Mouse (Mus musculus) erythroblast, adult 5-6 weeks (primary cell): ENCODE data around the gene Bms1. TPM values are rescaled to one million over a fixed set of nuclear protein-coding genes. Genes with fewer than 3 reads are reported as not detected.

Experiments
- ATAC-seq: replicated peaks from 2 replicates; pipeline ENCODE4 v1.8.0; 2016; ENCODE audit warnings: moderate number of reproducible peaks, mild to moderate bottlenecking, moderate TSS enrichment, inconsistent platforms; ENCODE audit not compliant: poor library complexity, low FRiP score, severe bottlenecking
- total RNA-seq, 2 experiments: library from RNA; stranded (forward) in 1 of 2; stranded (reverse) in 1 of 2; fragments of 150-400 nt in 1 of 2; fragments of 200-764, 138-1000 nt in 1 of 2; gene quantifications; 2 replicates each; pipeline versions ENCODE4 v1.2.3 to v1.2.4; 2015 to 2017; ENCODE audit warnings: low replicate concordance in 2 of 2

Gene Bms1
- total RNA-seq (2015; ENCODE audit: low replicate concordance): 9.4 and 13.3 TPM in 2 replicates
- 21.5 and 24.4 TPM in 2 replicates for total RNA-seq (2017; ENCODE audit: low replicate concordance)

DNA sequence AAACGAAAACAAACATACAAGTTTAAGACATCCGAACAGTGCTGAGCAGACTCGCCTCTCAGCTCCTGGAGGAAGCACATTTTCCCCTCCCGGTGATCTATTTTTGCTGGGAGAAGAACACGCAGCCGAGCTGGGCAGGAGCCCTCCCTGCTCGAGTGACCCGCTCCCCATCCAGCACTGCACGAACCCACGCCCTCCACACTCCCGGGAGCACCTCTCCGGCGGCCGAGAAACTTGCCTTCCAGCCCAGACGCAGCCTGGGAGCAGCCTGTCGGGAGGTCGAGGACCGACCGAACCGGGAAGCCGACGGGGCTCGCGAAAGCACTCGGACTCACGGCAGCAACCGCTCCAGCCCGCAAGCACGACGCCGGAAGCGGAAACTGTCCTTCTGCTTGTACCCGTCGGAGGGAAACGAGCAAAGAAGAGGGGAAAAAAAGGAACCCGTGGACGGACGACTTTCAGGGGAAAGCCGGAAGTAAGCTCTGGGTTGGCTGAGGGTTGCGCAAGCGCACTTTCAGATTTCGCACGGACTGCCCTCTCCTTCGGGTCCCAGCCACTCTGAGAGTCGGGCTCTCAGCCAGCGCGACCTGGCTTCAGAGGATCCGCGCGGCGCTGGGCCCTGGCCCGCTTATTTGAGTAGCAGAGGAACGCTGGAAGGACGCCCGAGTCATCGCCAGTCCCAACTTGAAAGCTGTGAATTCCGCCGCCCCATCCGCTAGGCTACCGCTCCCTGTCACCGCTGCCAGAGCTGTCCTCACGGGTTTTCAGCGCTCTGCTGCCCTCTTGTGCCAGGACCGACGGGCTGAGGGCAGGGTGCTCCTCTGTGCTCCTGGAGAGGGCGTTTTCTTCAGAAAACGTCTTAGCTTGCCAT is at the start of gene Bms1:
TSS of gene Bms1 (minus strand) at position 425 of the 871 bp plus-strand sequence.
- peak; percentile 97 for ATAC-seq

DNA sequence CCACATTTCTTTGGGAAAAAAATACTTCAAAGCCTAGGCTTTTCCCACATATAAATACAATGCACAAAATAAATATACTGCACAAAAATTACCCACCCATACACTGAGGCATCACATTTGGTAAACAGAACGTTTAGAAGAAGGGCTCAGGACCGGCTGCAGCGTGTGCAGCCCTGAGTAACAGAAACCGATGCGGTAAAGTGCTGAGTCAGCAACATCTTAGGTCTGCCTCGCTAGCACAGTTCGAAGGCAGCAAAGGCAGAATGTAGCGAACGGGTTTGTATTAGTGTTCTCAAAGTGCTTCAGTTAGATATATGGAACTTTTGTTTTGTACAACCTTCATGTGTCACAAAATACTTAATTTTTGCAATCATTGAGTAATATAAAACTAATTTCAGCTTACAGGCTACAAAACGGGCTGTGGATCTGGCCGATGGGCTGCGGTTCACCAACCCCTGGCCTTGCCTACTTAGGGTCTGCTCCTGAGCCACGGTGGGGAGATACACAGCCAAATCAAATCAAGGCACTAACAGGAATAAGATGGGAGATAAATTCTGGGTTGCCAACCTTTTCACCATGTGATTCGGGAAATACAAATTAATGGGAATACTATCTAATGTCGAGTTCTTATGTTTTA is 42.9 kb upstream of the Bms1 start:
- no peak for ATAC-seq

DNA sequence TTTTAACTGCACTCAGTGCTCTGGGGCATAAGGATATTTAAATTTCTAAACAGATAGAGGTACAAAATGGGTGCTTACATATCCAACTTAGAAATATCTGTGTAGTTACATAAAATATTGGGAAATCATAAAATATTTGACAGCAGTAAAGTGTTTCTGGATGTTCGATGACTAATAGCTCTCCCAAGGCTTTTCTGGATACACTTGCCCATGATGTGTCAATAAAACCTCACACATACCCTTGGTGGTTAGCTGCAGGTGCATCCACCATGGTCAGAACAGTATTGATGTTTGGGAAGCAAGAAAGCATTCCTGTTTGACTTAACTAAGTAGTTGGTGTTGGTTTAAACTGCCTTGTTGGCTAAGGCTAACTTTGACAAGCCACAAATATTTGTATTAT is 38.5 kb upstream of the Bms1 start:
- ATAC-seq: no peak

DNA sequence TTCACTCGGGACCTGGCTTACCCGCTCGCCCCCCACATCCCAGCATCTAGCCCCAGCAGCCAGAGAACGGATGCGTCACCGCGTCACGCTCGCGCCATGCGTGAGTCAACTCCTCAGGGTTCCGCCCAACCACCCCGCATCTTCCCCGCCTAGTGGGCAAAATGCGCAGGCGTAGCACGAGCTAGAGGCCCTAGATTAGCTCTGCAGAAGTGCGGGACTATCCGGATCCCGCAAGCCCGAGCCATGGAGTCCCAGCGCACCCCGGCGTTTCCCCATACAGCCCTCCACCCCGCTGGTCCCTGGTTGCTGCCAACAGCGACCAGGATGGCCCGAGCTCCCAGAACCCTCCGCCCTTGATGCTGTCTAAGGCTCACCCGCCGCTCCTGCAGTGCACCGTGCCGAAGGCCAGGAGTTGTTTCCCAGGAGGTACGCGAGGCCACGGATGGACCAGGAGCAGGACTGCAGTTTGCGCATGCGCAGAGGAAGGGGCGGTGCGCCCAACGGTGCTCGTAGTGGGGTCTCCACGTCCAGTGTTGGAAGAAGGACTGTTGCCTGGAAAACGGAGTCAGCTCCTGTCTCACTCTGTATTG is 35.9 kb upstream of the Bms1 start, which contains the start of gene Zfp248:
TSS of gene Zfp248 (minus strand) at position 487 of the 590 bp plus-strand sequence.
- peak; percentile 60 for ATAC-seq

DNA sequence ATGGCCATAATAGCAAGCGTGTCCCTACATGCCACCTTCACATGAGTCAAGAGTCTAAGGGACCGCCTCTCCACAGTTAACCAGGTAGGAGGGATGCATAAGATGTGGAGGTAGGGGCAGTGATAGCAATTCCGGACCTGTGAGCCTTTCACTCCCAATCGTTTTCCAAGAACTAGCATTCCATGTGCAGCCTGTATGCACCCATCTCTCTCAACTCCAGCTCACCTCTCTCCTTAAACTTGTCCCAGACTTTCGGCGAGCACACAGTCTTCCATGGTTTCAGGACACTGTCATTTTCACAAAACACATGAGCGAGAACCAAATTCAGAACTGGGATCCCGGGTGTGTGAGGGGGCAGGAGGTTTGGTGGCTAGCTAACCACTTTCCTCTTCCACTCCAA is 35.2 kb upstream of the Bms1 start:
- ATAC-seq: no peak

DNA sequence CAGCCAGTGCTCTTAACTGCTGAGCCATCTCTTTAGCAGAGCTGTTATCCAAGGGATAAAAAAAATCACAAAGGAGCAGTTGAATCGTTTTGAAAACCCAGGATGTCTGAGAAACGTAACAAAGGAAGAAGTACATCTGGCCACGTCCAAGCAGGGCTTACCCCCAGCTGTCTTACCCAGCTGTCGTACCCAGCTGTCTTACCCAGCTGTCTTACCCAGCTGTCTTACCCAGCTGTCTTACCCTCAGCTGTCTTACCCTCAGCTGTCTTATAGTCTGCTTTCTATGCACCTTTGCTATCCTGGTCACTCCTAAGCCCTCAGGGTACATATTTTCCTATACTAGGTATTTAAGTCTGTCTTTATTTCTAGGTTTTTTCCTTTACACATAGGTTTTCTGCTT is 12.2 kb upstream of the Bms1 start:
- no peak for ATAC-seq

DNA sequence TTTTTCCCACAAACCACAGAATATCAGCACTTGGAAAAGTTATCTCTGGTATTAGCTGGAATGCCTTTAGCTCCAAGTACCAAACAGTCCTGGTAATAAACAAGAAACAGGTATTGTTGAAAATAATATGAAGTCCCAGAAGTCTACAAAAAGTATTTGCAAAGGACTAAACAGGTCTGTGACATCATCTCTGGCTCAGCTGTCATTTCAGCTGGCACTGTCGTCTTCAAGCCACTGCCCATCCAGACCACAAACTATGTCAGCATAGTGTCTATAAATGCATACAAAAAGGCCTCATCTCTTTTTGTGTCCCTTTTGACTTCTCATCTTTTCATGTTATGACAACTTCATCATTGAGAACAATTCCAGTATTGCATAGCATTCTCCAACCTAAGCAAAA is 7.4 kb upstream of the Bms1 start:
- no peak for ATAC-seq

DNA sequence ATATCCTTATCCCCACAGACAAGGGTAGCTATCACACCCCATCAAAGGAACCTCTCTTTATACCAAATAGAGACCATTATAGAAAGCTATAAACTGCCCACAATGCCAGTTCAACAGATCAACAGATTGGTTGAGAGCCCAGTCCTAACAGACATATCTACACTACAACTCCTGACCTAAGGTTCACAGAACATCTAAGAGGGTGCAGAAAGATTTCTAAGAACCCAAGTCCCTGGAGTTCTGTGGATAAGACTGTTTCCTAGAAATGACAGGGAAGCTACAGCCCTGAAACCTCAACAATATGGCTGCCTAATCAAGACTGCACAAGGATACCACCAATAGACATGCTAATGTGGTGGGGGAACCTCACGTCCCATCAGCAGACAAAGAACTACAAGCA is 8.8 kb downstream of the Bms1 start:
- no peak for ATAC-seq

DNA sequence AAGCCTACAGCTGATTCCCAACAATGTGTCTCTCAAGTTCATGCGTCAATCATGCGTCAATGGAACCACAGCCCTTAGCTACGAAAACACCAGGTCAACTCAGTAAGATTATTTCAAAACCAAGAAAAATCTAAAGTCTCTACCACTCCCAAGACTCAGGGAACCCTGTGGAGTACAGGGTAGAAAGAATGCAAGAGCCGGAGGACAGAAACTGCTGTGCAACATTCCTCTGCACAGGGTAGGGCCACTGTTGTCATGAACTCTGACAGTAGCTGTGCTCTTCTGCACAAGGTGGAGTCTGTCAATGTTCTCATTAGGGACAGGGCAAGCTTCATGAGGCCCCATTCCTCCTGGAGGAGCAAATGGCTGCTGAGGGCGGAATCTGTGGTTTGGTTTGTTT is 10.8 kb downstream of the Bms1 start:
- ATAC-seq: no peak

DNA sequence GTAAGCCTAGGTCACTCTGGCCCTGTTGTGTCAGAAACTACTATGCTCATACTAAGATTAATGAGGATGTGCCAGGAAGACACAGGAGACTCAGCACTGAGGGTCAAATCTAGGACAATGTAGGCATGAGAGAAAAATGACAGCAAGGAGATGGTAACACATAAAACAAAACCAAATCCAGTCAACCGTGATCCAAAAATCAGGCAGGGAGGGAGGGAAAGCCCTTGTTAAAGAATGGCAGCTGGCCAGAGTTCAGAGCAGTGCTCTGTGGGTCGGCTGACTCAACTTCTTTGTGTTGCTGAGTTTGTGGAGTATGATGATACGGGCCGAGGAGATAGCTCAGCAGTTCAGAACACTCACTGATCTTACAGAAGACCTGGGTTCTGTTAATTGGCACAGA is 12.9 kb downstream of the Bms1 start:
- ATAC-seq: no peak

DNA sequence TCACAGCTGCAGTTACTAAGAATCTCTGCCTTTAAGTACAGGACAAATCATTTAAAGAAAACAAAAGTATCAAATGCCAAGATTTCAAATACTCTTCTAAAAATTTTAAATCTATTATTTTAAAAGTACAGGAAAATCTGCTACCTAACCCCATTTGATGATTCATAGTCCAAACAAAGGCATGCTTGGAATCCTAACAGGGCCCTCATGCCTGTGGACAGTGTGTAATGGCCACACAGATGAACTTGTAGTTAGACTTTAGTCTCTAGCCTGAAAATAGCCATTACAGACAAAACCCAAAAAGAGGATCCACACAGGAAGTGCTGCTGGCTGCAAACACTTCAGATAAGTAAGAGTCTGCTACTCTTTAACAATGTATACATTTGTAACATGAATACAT is 28.5 kb downstream of the Bms1 start:
- ATAC-seq: no peak

DNA sequence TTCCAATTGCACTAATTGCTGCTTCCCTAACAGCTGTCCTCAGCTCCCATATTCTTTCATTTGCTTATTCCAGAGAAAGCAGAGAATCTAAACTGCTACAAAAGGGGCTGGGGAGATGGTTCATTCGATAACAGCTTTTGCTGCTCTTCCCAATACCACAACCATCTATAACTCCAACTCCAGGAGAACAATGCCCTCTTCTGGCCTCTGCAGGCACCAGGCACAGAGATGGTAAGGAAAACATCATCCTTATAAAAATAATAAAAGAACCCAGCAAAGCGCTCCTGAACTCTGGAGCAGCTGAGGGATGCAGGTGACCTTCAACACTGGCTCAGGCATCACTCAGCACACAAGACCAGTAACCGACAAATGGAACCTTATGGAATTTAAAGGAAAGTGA is 33.3 kb downstream of the Bms1 start:
- ATAC-seq: no peak

DNA sequence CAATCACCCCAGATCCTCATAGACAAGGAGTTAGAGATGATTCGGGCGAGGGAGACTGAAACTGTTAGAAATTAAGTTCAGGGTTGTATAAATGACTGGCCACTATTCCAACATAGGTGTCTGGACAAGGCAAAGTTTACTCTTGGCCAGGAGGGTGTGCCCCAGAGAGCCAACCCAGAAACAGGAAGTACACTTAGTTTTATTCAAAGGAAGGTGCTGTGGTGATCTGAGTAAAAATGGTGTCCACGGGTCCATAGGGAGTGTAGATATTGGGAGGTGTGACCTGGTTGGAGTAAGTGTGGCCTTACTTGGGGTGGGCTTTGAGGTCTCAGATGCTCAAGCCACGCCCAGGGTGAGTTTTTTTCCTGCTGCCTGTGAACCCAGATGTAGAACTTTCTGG is 38.0 kb downstream of the Bms1 start:
- ATAC-seq: no peak

DNA sequence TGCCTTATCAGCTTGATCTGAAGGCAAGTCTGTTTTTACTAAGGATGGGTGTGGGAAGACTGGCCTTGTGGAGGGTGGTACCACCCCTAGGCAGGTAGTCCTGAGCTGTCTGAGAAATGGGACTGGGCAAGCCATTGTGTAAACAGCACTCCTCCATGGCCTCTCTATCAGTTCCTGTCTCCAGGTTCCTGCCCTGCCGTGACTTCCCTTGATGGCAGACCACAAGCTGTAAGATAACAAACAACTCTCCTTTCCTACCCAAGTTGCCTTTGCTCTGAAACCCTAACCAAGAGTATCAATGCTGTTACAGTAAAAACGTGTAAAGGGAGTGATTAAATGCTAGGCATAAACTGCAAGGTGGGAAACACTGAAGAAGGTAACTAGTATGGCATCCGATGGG is 38.6 kb downstream of the Bms1 start:
- no peak for ATAC-seq

DNA sequence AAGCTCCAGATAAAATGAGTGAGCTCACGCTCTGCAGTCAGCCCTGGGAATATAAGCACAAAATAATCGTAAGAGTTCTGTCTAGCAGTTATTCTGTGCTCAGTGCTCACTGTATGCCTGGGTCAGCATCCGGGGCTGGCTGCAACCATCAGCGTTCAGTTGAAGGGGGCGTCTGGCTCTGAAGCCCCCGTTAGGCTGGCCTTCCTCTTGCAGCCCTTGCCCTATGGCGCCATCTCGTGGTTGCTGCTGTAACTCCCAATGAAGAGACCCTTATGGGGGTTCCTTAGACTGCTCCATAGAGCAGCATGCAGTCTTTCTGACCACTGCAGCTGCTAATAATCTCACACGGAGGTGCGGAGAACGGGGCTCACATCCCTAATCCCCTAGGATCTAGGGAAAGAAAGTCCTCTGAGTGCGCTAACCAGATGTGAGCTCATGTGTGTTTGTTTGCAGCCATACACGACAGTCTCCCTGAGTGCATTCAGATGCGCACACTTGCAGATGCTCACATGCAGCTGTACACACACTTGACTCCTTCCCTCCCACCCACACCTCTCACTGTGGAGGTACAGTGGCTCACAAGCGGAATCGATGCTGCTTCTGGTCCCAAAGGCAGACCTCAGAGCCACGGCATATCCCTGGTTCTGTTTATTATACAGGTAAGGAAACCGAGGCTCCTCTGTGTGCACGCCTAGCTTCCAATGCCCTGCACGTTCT is 39.7 kb downstream of the Bms1 start:
- no peak for ATAC-seq

DNA sequence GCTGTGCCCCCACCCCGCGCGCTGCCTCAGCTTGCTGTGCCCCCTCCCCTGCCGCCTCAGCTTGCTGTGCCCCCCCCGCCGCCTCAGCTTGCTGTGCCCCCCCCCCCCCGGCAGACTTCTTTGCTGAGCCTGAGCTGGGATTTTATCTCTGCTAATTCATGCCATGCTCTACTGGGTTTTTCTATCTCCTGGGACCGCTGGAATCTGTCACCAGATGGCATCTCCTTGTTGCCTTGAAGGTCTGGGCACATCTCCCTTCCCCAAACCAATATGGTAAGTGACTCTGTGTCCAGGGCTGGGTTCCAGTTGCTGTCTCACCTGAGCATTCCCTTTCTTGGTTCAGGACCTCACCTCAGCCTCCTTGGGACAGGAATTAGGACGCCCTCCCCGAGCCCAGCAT is 41.7 kb downstream of the Bms1 start:
- ATAC-seq: no peak

DNA sequence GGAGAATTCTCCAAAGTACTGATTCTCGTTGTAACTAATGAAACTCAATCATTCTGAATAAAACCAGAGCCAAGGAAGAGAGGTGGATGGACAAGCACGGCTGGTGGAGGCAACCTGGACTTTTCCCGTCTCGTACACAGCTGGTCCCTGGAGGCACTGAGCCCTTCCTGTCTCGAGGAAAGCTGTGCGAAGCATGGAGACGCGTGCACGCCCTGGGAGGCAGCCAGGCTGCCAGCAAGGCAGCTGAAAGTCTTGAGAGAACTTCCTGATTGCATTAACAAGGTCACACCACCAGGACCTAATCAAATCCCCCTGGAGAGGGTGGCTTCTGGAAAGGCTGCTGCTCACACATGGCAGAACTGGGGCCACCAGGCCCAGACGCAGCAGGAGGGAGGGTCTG is 43.3 kb downstream of the Bms1 start:
- no peak for ATAC-seq

DNA sequence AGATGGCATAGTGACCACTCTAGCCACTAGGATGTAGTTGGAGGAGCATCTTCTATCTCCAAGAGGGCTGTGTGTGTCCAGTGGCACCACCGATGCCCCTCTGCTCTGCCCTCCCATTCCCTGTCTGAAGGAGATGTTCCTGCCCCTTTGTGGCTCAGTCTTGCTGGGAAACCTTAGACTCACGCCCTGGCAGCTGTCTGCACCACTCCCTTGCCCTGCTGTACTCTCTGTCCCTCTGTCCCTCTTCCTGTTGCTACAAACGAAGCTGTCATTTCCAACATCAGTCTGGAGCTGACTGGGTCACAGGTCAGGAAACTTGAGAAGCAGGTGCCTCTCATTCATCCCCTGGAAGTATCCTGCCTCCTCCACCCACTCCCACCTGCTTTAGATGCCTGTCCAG is 43.8 kb downstream of the Bms1 start:
- ATAC-seq: no peak

DNA sequence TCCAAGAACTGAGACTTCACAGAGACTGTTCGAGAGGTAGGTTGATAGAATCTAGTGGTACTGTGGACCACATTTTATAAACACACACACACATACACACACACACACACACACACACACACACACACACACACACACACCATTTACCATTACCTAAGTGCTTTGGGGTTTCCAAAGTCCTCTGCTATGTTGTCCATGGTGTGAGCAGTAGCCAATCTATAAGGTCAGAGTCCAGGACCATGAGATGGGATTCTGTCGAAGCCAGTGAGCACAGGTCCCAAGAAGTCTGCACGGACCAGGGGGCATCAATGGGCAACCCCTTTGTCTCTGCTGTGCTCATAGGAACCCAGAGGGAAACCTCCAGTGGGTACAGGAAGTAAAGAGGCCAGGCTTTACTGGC is 44.2 kb downstream of the Bms1 start:
- ATAC-seq: no peak

DNA sequence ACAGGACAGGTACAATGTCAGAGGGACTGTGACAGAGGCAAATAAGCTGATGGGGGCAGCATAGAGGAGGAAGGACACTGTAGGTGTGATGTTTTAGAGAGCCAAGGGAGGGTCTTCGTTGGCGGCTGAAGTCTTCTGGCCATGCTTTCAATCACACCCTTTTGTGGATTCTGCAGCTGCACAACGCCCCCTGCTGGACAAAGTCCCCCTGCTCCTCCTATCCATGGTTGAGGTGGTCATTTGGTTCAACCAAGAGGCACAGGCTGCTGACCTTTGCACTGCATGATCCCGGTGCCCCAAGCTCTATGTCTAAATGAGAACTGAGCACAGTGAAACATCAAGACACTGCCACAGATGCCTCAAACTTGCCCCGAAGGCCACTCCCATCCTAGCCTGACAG is 46.0 kb downstream of the Bms1 start:
- no peak for ATAC-seq
